ENCODE assay signal across 15 mouse cellular contexts in genomic region chr3:68379242-68379641, GRCm38 (mm10).
DNase-seq lines count a peak whose midpoint lies in the region; ATAC-seq lines count a peak whose summit lies in the region.
"Had no signal": no experiment of that assay in that cellular context is flagged by ENCODE, and none has a peak within 500 bp of the region (broad histone marks: within the 10 kb centered on the region; RNA-seq: fewer than 3 reads in every experiment).

No protein-coding gene starts in this region.

- H3K9me3 ChIP-seq in limb, embryonic 13.5 days = no peaks in the 10 kb centered on the region
- H3K9me3 ChIP-seq: hindbrain, embryonic 15.5 days; lung, embryonic 15.5 days had no signal

- H3K27me3 ChIP-seq in limb, embryonic 13.5 days = no peaks in the 10 kb centered on the region
- H3K27me3 ChIP-seq: hindbrain, embryonic 15.5 days; lung, embryonic 15.5 days had no signal

- no peak overlapping the region for H3K4me3 ChIP-seq in limb, embryonic 13.5 days
- H3K4me3 ChIP-seq: hindbrain, embryonic 15.5 days; lung, embryonic 15.5 days had no signal

- H3K4me2 ChIP-seq in limb, embryonic 13.5 days (replicated peaks) = peak overlapping the region; percentile 23; the same call in 1 of the 2 replicates
- H3K4me2 ChIP-seq: hindbrain, embryonic 15.5 days; lung, embryonic 15.5 days had no signal

- 21% methylated on average over 7 of the region's 7 CpGs for WGBS in limb, embryonic 13.5 days

- no peak overlapping the region for H3K27ac ChIP-seq in limb, embryonic 13.5 days
- H3K27ac ChIP-seq: hindbrain, embryonic 15.5 days; lung, embryonic 15.5 days had no signal

- H3K9ac ChIP-seq in limb, embryonic 13.5 days = no peak overlapping the region
- H3K9ac ChIP-seq: hindbrain, embryonic 15.5 days; lung, embryonic 15.5 days had no signal

- DNase-seq in adrenal gland, postnatal 14 days = peak; percentile 12
- DNase-seq in adrenal gland, postnatal 4 days (ENCODE audit: low spot score in 2 of 2) = no peak
- peak; percentile 5 for DNase-seq in lung, postnatal 36 days
- DNase-seq in lung, adult 18-20 months = no peak
- peak; percentile 7 to 17 for DNase-seq in kidney, adult 8-10 months
- no peak for DNase-seq in liver
- no peak for DNase-seq in cerebellum, adult 11 months
- DNase-seq: cerebellum, adult 2 months; heart, adult 11 months; right cerebral cortex, adult 18-20 months; spleen, adult 18-20 months; thymus, postnatal 4 days had no signal

- H3K36me3 ChIP-seq in limb, embryonic 13.5 days = no peaks in the 10 kb centered on the region
- H3K36me3 ChIP-seq: hindbrain, embryonic 15.5 days; lung, embryonic 15.5 days had no signal

- peaks cover 9% of the 10 kb centered on the region; the same call in 1 of the 2 replicates for H3K4me1 ChIP-seq in limb, embryonic 13.5 days

- ATAC-seq in limb, embryonic 13.5 days (ENCODE audit: low FRiP score, low read depth) = no peak; the same call in 1 of the 2 replicates

Comparison
In these comparisons a context has a peak if more than half of its experiments do, and no peak if none do; other contexts are left out.
1. DNase-seq: peak in adrenal gland, postnatal 14 days (single experiment), lung, postnatal 36 days (single experiment) and kidney, adult 8-10 months (2 of 2); none in adrenal gland, postnatal 4 days (0 of 2), lung, adult 18-20 months (0 of 2), liver (single experiment) and cerebellum, adult 11 months (single experiment).